Mouse (Mus musculus) MEL (cell line): ENCODE data around the gene Mrpl9. TPM values are rescaled to one million over a fixed set of nuclear protein-coding genes. Genes with fewer than 3 reads are reported as not detected.

Source experiments
- DNase-seq: peaks from one replicate; pipeline ENCODE4 v3.0.0; 2011; ENCODE audit warnings: low read depth, low spot score
- H3K27ac ChIP-seq: 2 replicates; pipeline ENCODE4 v1.5.1; 2012; ENCODE audit warnings: low read depth, mild to moderate bottlenecking, control low read depth, low read length, moderate library complexity; ENCODE audit not compliant: control insufficient read depth
- H3K27me3 ChIP-seq, 2 experiments: fragments of 150-350 bp in 1 of 2; sonication (generic) in 1 of 2; 2 replicates each; pipeline ENCODE4 v1.6.1; 2012; ENCODE audit warnings: low read length in 2 of 2, mild to moderate bottlenecking in 2 of 2, improper control_type of control experiment in 1 of 2, moderate library complexity in 1 of 2; ENCODE audit not compliant: insufficient read depth in 2 of 2, control insufficient read depth in 1 of 2
- H3K36me3 ChIP-seq, 2 experiments: 2 replicates each; pipeline ENCODE4 v1.6.1; 2012 to 2014; ENCODE audit warnings: low read length in 2 of 2, improper control_type of control experiment in 1 of 2, inconsistent platforms in 1 of 2, mild to moderate bottlenecking in 1 of 2; ENCODE audit not compliant: insufficient read depth in 2 of 2, control insufficient read depth in 1 of 2
- H3K4me1 ChIP-seq, 2 experiments: fragments of 150-350 bp in 1 of 2; sonication (generic) in 1 of 2; 2 replicates each; pipeline ENCODE4 v1.6.1; 2012; ENCODE audit warnings: low read length in 2 of 2, improper control_type of control experiment in 1 of 2, mild to moderate bottlenecking in 1 of 2; ENCODE audit not compliant: insufficient read depth in 2 of 2, control insufficient read depth in 1 of 2
- H3K4me3 ChIP-seq, 2 experiments: fragments of 150-350 bp in 1 of 2; sonication (generic) in 1 of 2; 2 replicates each; pipeline ENCODE4 v1.5.1; 2012; ENCODE audit warnings: low read depth in 2 of 2, low read length in 2 of 2, mild to moderate bottlenecking in 2 of 2, moderate library complexity in 2 of 2, control low read depth in 1 of 2, improper control_type of control experiment in 1 of 2; ENCODE audit not compliant: control insufficient read depth in 1 of 2, insufficient read depth in 1 of 2
- H3K79me2 ChIP-seq: 2 replicates; pipeline ENCODE4 v1.6.1; 2012; ENCODE audit warnings: mild to moderate bottlenecking, low read length, moderate library complexity; ENCODE audit not compliant: control insufficient read depth, poor library complexity, insufficient read depth
- H3K9ac ChIP-seq: 2 replicates; pipeline ENCODE4 v1.6.1; 2012; ENCODE audit warnings: low read depth, mild to moderate bottlenecking, control low read depth, low read length, moderate library complexity; ENCODE audit not compliant: control insufficient read depth, poor library complexity, severe bottlenecking
- H3K9me3 ChIP-seq: fragments of 150-350 bp; sonication (generic); replicated peaks from 2 replicates; pipeline ENCODE4 v1.6.1; 2012; ENCODE audit warnings: mild to moderate bottlenecking, low read length, improper control_type of control experiment, moderate library complexity; ENCODE audit not compliant: insufficient read depth
- BHLHE40 ChIP-seq: IDR thresholded peaks from 2 replicates; pipeline ENCODE4 v1.6.1; 2012; ENCODE audit warnings: low read depth, mild to moderate bottlenecking, inconsistent platforms, low read length, improper control_type of control experiment, borderline replicate concordance
- CHD2 ChIP-seq: IDR thresholded peaks from 2 replicates; pipeline ENCODE4 v1.6.1; 2011; ENCODE audit warnings: low read length, improper control_type of control experiment
- CTCF ChIP-seq, 3 experiments: IDR thresholded peaks in 2 of 3; conservative IDR thresholded peaks in 1 of 3; 2 replicates each; pipeline ENCODE4 v1.5.1; 2011 to 2012; ENCODE audit warnings: low read length in 3 of 3, low read depth in 2 of 3, mild to moderate bottlenecking in 2 of 3, improper control_type of control experiment in 1 of 3, inconsistent platforms in 1 of 3, mixed read lengths in 1 of 3, moderate library complexity in 1 of 3; ENCODE audit not compliant: control insufficient read depth in 1 of 3, insufficient read depth in 1 of 3, poor library complexity in 1 of 3, severe bottlenecking in 1 of 3
- E2F4 ChIP-seq: IDR thresholded peaks from 2 replicates; pipeline ENCODE4 v1.6.1; 2011; ENCODE audit warnings: low read depth, low read length, improper control_type of control experiment, borderline replicate concordance
- ELF1 ChIP-seq: IDR thresholded peaks from 2 replicates; pipeline ENCODE4 v1.6.1; 2014; ENCODE audit warnings: low read depth, mild to moderate bottlenecking, inconsistent platforms, low read length, improper control_type of control experiment, moderate library complexity
- EP300 ChIP-seq, 2 experiments: IDR thresholded peaks; 2 replicates each; pipeline ENCODE4 v1.6.1; 2011; ENCODE audit warnings: improper control_type of control experiment in 2 of 2, low read length in 2 of 2, low read depth in 1 of 2, mild to moderate bottlenecking in 1 of 2
- GABPA ChIP-seq: IDR thresholded peaks from 2 replicates; pipeline ENCODE4 v1.6.1; 2012; ENCODE audit warnings: low read depth, mild to moderate bottlenecking, inconsistent platforms, low read length, improper control_type of control experiment, moderate library complexity
- GATA1 ChIP-seq: IDR thresholded peaks from 2 replicates; pipeline ENCODE4 v1.6.1; 2011; ENCODE audit warnings: low read depth, low read length, improper control_type of control experiment
- HCFC1 ChIP-seq: IDR thresholded peaks from 2 replicates; pipeline ENCODE4 v1.6.1; 2012; ENCODE audit warnings: low read depth, mild to moderate bottlenecking, inconsistent platforms, low read length, improper control_type of control experiment, moderate library complexity
- JUND ChIP-seq: IDR thresholded peaks from 2 replicates; pipeline ENCODE4 v1.6.1; 2011; ENCODE audit warnings: low read depth, mild to moderate bottlenecking, improper control_type of control experiment, low read length
- KAT2A ChIP-seq: conservative IDR thresholded peaks from 2 replicates; pipeline ENCODE4 v1.6.1; 2012; ENCODE audit warnings: low read depth, low read length, improper control_type of control experiment, inconsistent platforms
- MAFK ChIP-seq: IDR thresholded peaks from 2 replicates; pipeline ENCODE4 v1.6.1; 2011; ENCODE audit warnings: low read depth, mild to moderate bottlenecking, low read length, improper control_type of control experiment, borderline replicate concordance
- MAX ChIP-seq: IDR thresholded peaks from 2 replicates; pipeline ENCODE4 v1.6.1; 2011; ENCODE audit warnings: low read length, improper control_type of control experiment
- MAZ ChIP-seq: IDR thresholded peaks from 2 replicates; pipeline ENCODE4 v1.6.1; 2012; ENCODE audit warnings: low read depth, mild to moderate bottlenecking, inconsistent platforms, low read length, improper control_type of control experiment
- MXI1 ChIP-seq: IDR thresholded peaks from 2 replicates; pipeline ENCODE4 v1.6.1; 2011; ENCODE audit warnings: mild to moderate bottlenecking, low read depth, low read length, improper control_type of control experiment
- MYB ChIP-seq: IDR thresholded peaks from 2 replicates; pipeline ENCODE4 v1.6.1; 2011; ENCODE audit warnings: mild to moderate bottlenecking, low read depth, low read length, improper control_type of control experiment
- MYC ChIP-seq: IDR thresholded peaks from 2 replicates; pipeline ENCODE4 v1.6.1; 2011; ENCODE audit warnings: low read depth, mild to moderate bottlenecking, low read length, improper control_type of control experiment, moderate library complexity
- NELFE ChIP-seq: IDR thresholded peaks from 2 replicates; pipeline ENCODE4 v1.6.1; 2011; ENCODE audit warnings: low read depth, low read length, improper control_type of control experiment
- NRF1 ChIP-seq: IDR thresholded peaks from 2 replicates; pipeline ENCODE4 v1.6.1; 2014; ENCODE audit warnings: low read depth, mild to moderate bottlenecking, inconsistent platforms, low read length, improper control_type of control experiment, moderate library complexity; ENCODE audit not compliant: poor library complexity, insufficient read depth, severe bottlenecking
- POLR2A ChIP-seq, 2 experiments: IDR thresholded peaks; 2 replicates each; pipeline ENCODE4 v1.6.1; 2011 to 2012; ENCODE audit warnings: low read length in 2 of 2, mild to moderate bottlenecking in 2 of 2, control low read depth in 1 of 2, improper control_type of control experiment in 1 of 2, low read depth in 1 of 2, moderate library complexity in 1 of 2; ENCODE audit not compliant: control insufficient read depth in 1 of 2, insufficient read depth in 1 of 2, poor library complexity in 1 of 2
- POLR2AphosphoS2 ChIP-seq: IDR thresholded peaks from 2 replicates; pipeline ENCODE4 v1.6.1; 2011; ENCODE audit warnings: low read length, improper control_type of control experiment
- POLR2AphosphoS5 ChIP-seq: IDR thresholded peaks from 2 replicates; pipeline ENCODE4 v1.6.1; 2012; ENCODE audit warnings: low read depth, borderline replicate concordance, mild to moderate bottlenecking, inconsistent platforms, low read length, moderate library complexity, mixed read lengths
- RAD21 ChIP-seq: IDR thresholded peaks from 2 replicates; pipeline ENCODE4 v1.6.1; 2011; ENCODE audit warnings: mild to moderate bottlenecking, low read depth, low read length, improper control_type of control experiment
- RCOR1 ChIP-seq: IDR thresholded peaks from 2 replicates; pipeline ENCODE4 v1.6.1; 2012; ENCODE audit warnings: low read depth, mild to moderate bottlenecking, inconsistent platforms, low read length, improper control_type of control experiment
- SIN3A ChIP-seq: IDR thresholded peaks from 2 replicates; pipeline ENCODE4 v1.6.1; 2012; ENCODE audit warnings: low read length, improper control_type of control experiment, inconsistent platforms
- SMC3 ChIP-seq: IDR thresholded peaks from 2 replicates; pipeline ENCODE4 v1.6.1; 2011; ENCODE audit warnings: low read depth, low read length, improper control_type of control experiment
- TAL1 ChIP-seq: IDR thresholded peaks from 2 replicates; pipeline ENCODE4 v1.6.1; 2012; ENCODE audit warnings: mild to moderate bottlenecking, inconsistent platforms, low read length, moderate library complexity, mixed read lengths
- TBP ChIP-seq: IDR thresholded peaks from 2 replicates; pipeline ENCODE4 v1.8.0; 2011; ENCODE audit warnings: low read depth, low read length, improper control_type of control experiment
- TCF12 ChIP-seq: IDR thresholded peaks from 2 replicates; pipeline ENCODE4 v1.6.1; 2014; ENCODE audit warnings: low read depth, mild to moderate bottlenecking, inconsistent platforms, low read length, improper control_type of control experiment, moderate library complexity
- UBTF ChIP-seq: IDR thresholded peaks from 2 replicates; pipeline ENCODE4 v1.6.1; 2012; ENCODE audit warnings: low read depth, mild to moderate bottlenecking, inconsistent platforms, low read length, improper control_type of control experiment, moderate library complexity, borderline replicate concordance; ENCODE audit not compliant: insufficient read depth
- USF1 ChIP-seq: IDR thresholded peaks from 2 replicates; pipeline ENCODE4 v1.6.1; 2014; ENCODE audit warnings: low read depth, mild to moderate bottlenecking, inconsistent platforms, low read length, improper control_type of control experiment, moderate library complexity
- USF2 ChIP-seq, 2 experiments: IDR thresholded peaks; 2 replicates each; pipeline ENCODE4 v1.6.1; 2011 to 2012; ENCODE audit warnings: improper control_type of control experiment in 2 of 2, low read length in 2 of 2, borderline replicate concordance in 1 of 2, inconsistent platforms in 1 of 2, low read depth in 1 of 2, mild to moderate bottlenecking in 1 of 2; ENCODE audit not compliant: insufficient read depth in 1 of 2
- ZC3H11A ChIP-seq: IDR thresholded peaks from 2 replicates; pipeline ENCODE4 v1.6.1; 2012; ENCODE audit warnings: low read depth, mild to moderate bottlenecking, inconsistent platforms, low read length, improper control_type of control experiment
- ZKSCAN1 ChIP-seq: IDR thresholded peaks from 2 replicates; pipeline ENCODE4 v1.6.1; 2012; ENCODE audit warnings: low read depth, mild to moderate bottlenecking, inconsistent platforms, low read length, improper control_type of control experiment, moderate library complexity
- ZMIZ1 ChIP-seq: IDR thresholded peaks from 2 replicates; pipeline ENCODE4 v1.6.1; 2012; ENCODE audit warnings: low read depth, mild to moderate bottlenecking, inconsistent platforms, low read length, improper control_type of control experiment, moderate library complexity
- ZNF384 ChIP-seq: IDR thresholded peaks from 2 replicates; pipeline ENCODE4 v1.6.1; 2012; ENCODE audit warnings: low read depth, mild to moderate bottlenecking, inconsistent platforms, low read length, improper control_type of control experiment
- polyA plus RNA-seq, 2 experiments: library from polyadenylated mRNA; stranded (reverse) in 1 of 2; unstranded in 1 of 2; fragments of >175 nt in 1 of 2; fragments of >200 nt in 1 of 2; gene quantifications; 2 replicates each; pipeline versions ENCODE4 v1.2.1 to v1.2.4; 2012; ENCODE audit warnings: low replicate concordance in 2 of 2, low read depth in 1 of 2; ENCODE audit not compliant: insufficient read length in 2 of 2, insufficient read depth in 1 of 2, missing spikeins in 1 of 2
- total RNA-seq: library from RNA; depleted of rRNA; stranded (reverse); fragments of 300-350 nt; gene quantifications from 2 replicates; pipeline ENCODE4 v1.2.3, GENCODE M21; 2012; rRNA removed

The Mrpl9 gene
- total RNA-seq (208 and 215 TPM in 2 replicates), polyA plus RNA-seq (100 to 1,000 TPM in 1 of 2 experiments, not detected in 1; 191 TPM)

DNA sequence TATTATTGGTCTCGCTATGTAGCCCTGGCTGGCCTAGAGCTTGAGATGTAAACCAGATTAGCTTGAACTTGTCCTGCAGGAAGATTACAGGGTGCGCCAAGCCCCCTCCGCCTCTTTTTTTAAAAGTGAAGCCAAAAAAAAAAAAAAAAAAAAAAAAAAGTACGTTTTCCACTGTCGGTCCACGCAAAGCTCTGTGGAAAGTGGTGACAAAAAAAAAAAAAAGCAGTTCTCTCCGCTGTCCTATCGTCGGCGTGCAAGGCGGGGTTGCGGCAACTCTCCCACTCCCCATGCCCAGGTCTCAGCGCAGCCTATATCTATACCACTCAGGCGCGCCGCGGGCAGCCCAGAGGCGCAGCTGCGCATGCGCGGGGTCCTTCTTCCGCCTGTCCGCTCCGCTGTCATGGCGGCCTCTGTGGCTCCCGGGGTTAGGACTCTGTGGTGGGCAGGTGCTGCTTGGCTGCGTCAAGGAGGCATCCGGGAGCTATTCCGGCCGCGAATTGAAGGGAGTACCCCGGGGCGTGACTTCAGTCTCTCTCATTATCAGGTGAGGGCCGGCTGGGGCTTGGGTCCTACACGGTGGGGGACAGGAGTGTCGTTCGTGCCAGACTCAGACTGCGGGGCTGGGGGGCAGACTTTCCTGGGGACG, at the start of gene Mrpl9:
TSS of gene Mrpl9 (plus strand) at position 368 of the 646 bp plus-strand sequence.
- Histone ChIP-seq H3K27me3 (peaks cover 1 to 6% of the 10 kb centered on the region in 2 experiments; a peak in 3 of 4 replicates), H3K4me1 (peaks cover 0 to 8% of the 10 kb centered on the region in 2 experiments; a peak in 2 of 4 replicates), H3K36me3 (peaks cover 11 to 15% of the 10 kb centered on the region in 2 experiments), H3K9ac (peak within 1 kb of the TSS; percentile 84), H3K79me2 (peaks cover 13% of the 10 kb centered on the region), H3K9me3 (no peaks in the 10 kb centered on the region), H3K27ac (peak within 1 kb of the TSS; percentile 46), H3K4me3 (peak within 1 kb of the TSS; percentile 76 to 93)
- DNase-seq, result peak; percentile 98
- TF ChIP-seq POLR2A (IDR thresholded peaks at IDR 0.05; ENCODE audit: control insufficient read depth in 1 of 2, insufficient read depth in 1 of 2, low read depth in 1 of 2, low read length in 2 of 2, poor library complexity in 1 of 2), result peak; percentile 93 to 99
- TF ChIP-seq MYB, result no peak
- TF ChIP-seq KAT2A, result peak; percentile 58; the same call in 1 of the 2 replicates
- TF ChIP-seq ELF1, result peak; percentile 87
- no peak for TF ChIP-seq ZC3H11A
- TF ChIP-seq ZNF384, result peak; percentile 98
- 0 out of 2 replicates have a peak, but pooled peaks have one; percentile 3 for TF ChIP-seq SMC3
- TF ChIP-seq GATA1, result peak; percentile 44; the same call in 1 of the 2 replicates
- peak; percentile 85 for TF ChIP-seq MAX
- TF ChIP-seq E2F4, result no peak
- no peak; the same call in 1 of the 2 replicates for TF ChIP-seq ZKSCAN1
- TF ChIP-seq UBTF, result no peak
- no peak; the same call in 1 of the 2 replicates for TF ChIP-seq USF1
- peak; percentile 83 for TF ChIP-seq MXI1
- no peak for TF ChIP-seq CTCF (IDR thresholded peaks at IDR 0.05 in 2 of 3, conservative IDR thresholded peaks at IDR 0.05 in 1 of 3; ENCODE audit: control insufficient read depth in 1 of 3, insufficient read depth in 1 of 3, low read depth in 2 of 3, low read length in 3 of 3, poor library complexity in 1 of 3, severe bottlenecking in 1 of 3)
- TF ChIP-seq RAD21, result no peak
- peak; percentile 71; the same call in 1 of the 2 replicates for TF ChIP-seq MYC
- no peak for TF ChIP-seq GABPA
- no peak for TF ChIP-seq USF2 (IDR thresholded peaks at IDR 0.05; ENCODE audit: borderline replicate concordance in 1 of 2, insufficient read depth in 1 of 2, low read depth in 1 of 2, low read length in 2 of 2)
- no peak for TF ChIP-seq POLR2AphosphoS5
- peak; percentile 91 for TF ChIP-seq TBP
- TF ChIP-seq RCOR1, result no peak
- peak; percentile 81 for TF ChIP-seq TCF12
- no peak; a peak in 1 of 4 replicates for TF ChIP-seq EP300 (IDR thresholded peaks at IDR 0.05; ENCODE audit: low read depth in 1 of 2, low read length in 2 of 2)
- TF ChIP-seq POLR2AphosphoS2, result peak; percentile 90
- TF ChIP-seq ZMIZ1, result peak; percentile 71; the same call in 1 of the 2 replicates
- TF ChIP-seq BHLHE40, result no peak
- no peak for TF ChIP-seq MAZ
- TF ChIP-seq SIN3A, result peak; percentile 85
- no peak for TF ChIP-seq CHD2
- TF ChIP-seq TAL1, result 0 out of 2 replicates have a peak, but pooled peaks have one; percentile 26
- no peak for TF ChIP-seq MAFK
- TF ChIP-seq HCFC1, result peak; percentile 90
- TF ChIP-seq JUND, result no peak
- peak; percentile 92 for TF ChIP-seq NRF1
- TF ChIP-seq NELFE, result peak; percentile 98
